Mouse (Mus musculus): ENCODE results near the gene Fgd2. TPM values are rescaled to one million over a fixed set of nuclear protein-coding genes. Genes with fewer than 3 reads are reported as not detected.

The Fgd2 gene
- polyA plus RNA-seq, 1 experiment from 2014 or later, result 12.0 TPM

- ATAC-seq (replicated peaks; ENCODE audit: low FRiP score), result peak; percentile 72
- Histone ChIP-seq H3K36me3 (no peaks in the 10 kb centered on the region), H3K9ac (no peak overlapping the region), H3K4me1 (peaks cover 52% of the 10 kb centered on the region), H3K4me2 (peak overlapping the region; percentile 54), H3K9me3 (replicated peaks) (no peaks in the 10 kb centered on the region), H3K27ac (no peak overlapping the region), H3K4me3 (replicated peaks) (peak overlapping the region; percentile 24), H3K27me3 (peaks cover 46% of the 10 kb centered on the region)
- WGBS, result 19% methylated on average over 18 of the region's 18 CpGs
Observed at GRCm38 (mm10) chr17:29322603-29322962, 38.1 kb upstream of the Fgd2 start.

GRCm38 (mm10) chr17:29323625-29324024, 37.1 kb upstream of the Fgd2 start:
- Histone ChIP-seq H3K36me3 (no peaks in the 10 kb centered on the region), H3K9ac (no peak overlapping the region), H3K4me2 (no peak overlapping the region), H3K27me3 (peaks cover 50% of the 10 kb centered on the region), H3K4me3 (replicated peaks) (no peak overlapping the region), H3K27ac (no peak overlapping the region), H3K9me3 (replicated peaks) (no peaks in the 10 kb centered on the region), H3K4me1 (peaks cover 51% of the 10 kb centered on the region)
- no peak for ATAC-seq (replicated peaks; ENCODE audit: low FRiP score)
- 88% methylated on average over 3 of the region's 3 CpGs for WGBS

- WGBS, result 64% methylated on average over 13 of the region's 13 CpGs
- 0 out of 2 replicates have a peak overlapping the region, but pooled peaks have one; percentile 58 for H3K4me2 ChIP-seq
Observed at GRCm38 (mm10) chr17:29325831-29326230, 34.9 kb upstream of the Fgd2 start.

GRCm38 (mm10) chr17:29326531-29327529, 33.9 kb upstream of the Fgd2 start:
- ATAC-seq (replicated peaks; ENCODE audit: low FRiP score), result no peak
- H3K9me3 ChIP-seq (replicated peaks), result no peaks in the 10 kb centered on the region
- H3K9ac ChIP-seq, result peak overlapping the region; percentile 37; the same call in 1 of the 2 replicates
- peak overlapping the region; percentile 32 for H3K4me3 ChIP-seq (replicated peaks)
- H3K27ac ChIP-seq, result no peak overlapping the region
- H3K4me1 ChIP-seq, result peaks cover 43% of the 10 kb centered on the region
- H3K4me2 ChIP-seq, result peak overlapping the region; percentile 58
- H3K27me3 ChIP-seq, result peaks cover 34% of the 10 kb centered on the region
- peaks cover 20% of the 10 kb centered on the region for H3K36me3 ChIP-seq
- 19% methylated on average over 52 of the region's 52 CpGs for WGBS

More at GRCm38 (mm10) chr17:29325831-29326230, 34.9 kb upstream of the Fgd2 start:
- H3K9ac ChIP-seq, result no peak overlapping the region
- H3K27me3 ChIP-seq, result peaks cover 44% of the 10 kb centered on the region
- no peak overlapping the region for H3K27ac ChIP-seq
- no peaks in the 10 kb centered on the region for H3K9me3 ChIP-seq (replicated peaks)
- H3K4me1 ChIP-seq, result peaks cover 38% of the 10 kb centered on the region
- peaks cover 11% of the 10 kb centered on the region for H3K36me3 ChIP-seq
- ATAC-seq (replicated peaks; ENCODE audit: low FRiP score), result no peak
- H3K4me3 ChIP-seq (replicated peaks), result 0 out of 2 replicates have a peak overlapping the region, but pooled peaks have one; percentile 32

- 84% methylated on average over 9 of the region's 9 CpGs for WGBS
- Histone ChIP-seq H3K4me1 (peaks cover 34% of the 10 kb centered on the region), H3K36me3 (peaks cover 29% of the 10 kb centered on the region), H3K9me3 (replicated peaks) (no peaks in the 10 kb centered on the region), H3K27ac (no peak overlapping the region), H3K4me3 (replicated peaks) (no peak overlapping the region), H3K4me2 (no peak overlapping the region), H3K9ac (no peak overlapping the region), H3K27me3 (peaks cover 25% of the 10 kb centered on the region)
- no peak for ATAC-seq (replicated peaks; ENCODE audit: low FRiP score)
Observed at GRCm38 (mm10) chr17:29327691-29328090, 33.0 kb upstream of the Fgd2 start.

- Histone ChIP-seq H3K4me2 (no peak overlapping the region), H3K4me1 (peaks cover 29% of the 10 kb centered on the region), H3K4me3 (replicated peaks) (no peak overlapping the region), H3K27me3 (peaks cover 22% of the 10 kb centered on the region; the same call in 1 of the 2 replicates), H3K27ac (no peak overlapping the region), H3K36me3 (peaks cover 50% of the 10 kb centered on the region), H3K9me3 (replicated peaks) (no peaks in the 10 kb centered on the region), H3K9ac (no peak overlapping the region)
- WGBS, result 86% methylated on average over 3 of the region's 3 CpGs
- ATAC-seq (replicated peaks; ENCODE audit: low FRiP score), result no peak
Observed at GRCm38 (mm10) chr17:29330221-29330620, 30.5 kb upstream of the Fgd2 start.

GRCm38 (mm10) chr17:29330671-29331410, 29.9 kb upstream of the Fgd2 start:
- peak overlapping the region; percentile 66 for H3K27ac ChIP-seq
- peaks cover 56% of the 10 kb centered on the region for H3K36me3 ChIP-seq

GRCm38 (mm10) chr17:29332186-29332685, 28.5 kb upstream of the Fgd2 start:
- H3K27ac ChIP-seq, result no peak overlapping the region
- no peak overlapping the region for H3K9ac ChIP-seq
- peaks cover 13% of the 10 kb centered on the region for H3K4me1 ChIP-seq
- peaks cover 70% of the 10 kb centered on the region for H3K36me3 ChIP-seq
- 0 out of 2 replicates have a peak, but pooled peaks cover 7% of the 10 kb centered on the region for H3K27me3 ChIP-seq
- H3K4me3 ChIP-seq (replicated peaks), result no peak overlapping the region
- ATAC-seq (replicated peaks; ENCODE audit: low FRiP score), result no peak; the same call in 1 of the 2 replicates
- no peaks in the 10 kb centered on the region for H3K9me3 ChIP-seq (replicated peaks)
- H3K4me2 ChIP-seq, result no peak overlapping the region
- 81% methylated on average over 4 of the region's 4 CpGs for WGBS

More at GRCm38 (mm10) chr17:29330671-29331410, 29.9 kb upstream of the Fgd2 start:
- peak; percentile 41; the same call in 1 of the 2 replicates for ATAC-seq (replicated peaks; ENCODE audit: low FRiP score)
- WGBS, result 35% methylated on average over 5 of the region's 5 CpGs
- Histone ChIP-seq H3K9ac (no peak overlapping the region), H3K4me2 (no peak overlapping the region), H3K4me3 (replicated peaks) (no peak overlapping the region), H3K27me3 (peaks cover 19% of the 10 kb centered on the region; the same call in 1 of the 2 replicates), H3K4me1 (peaks cover 27% of the 10 kb centered on the region), H3K9me3 (replicated peaks) (no peaks in the 10 kb centered on the region)

GRCm38 (mm10) chr17:29336266-29336990, 24.3 kb upstream of the Fgd2 start:
- H3K9ac ChIP-seq, result no peak overlapping the region
- H3K27me3 ChIP-seq, result no peaks in the 10 kb centered on the region
- H3K4me2 ChIP-seq, result no peak overlapping the region
- no peak for ATAC-seq (replicated peaks; ENCODE audit: low FRiP score)
- H3K9me3 ChIP-seq (replicated peaks), result no peaks in the 10 kb centered on the region
- peaks cover 31% of the 10 kb centered on the region for H3K4me1 ChIP-seq
- peaks cover 89% of the 10 kb centered on the region for H3K36me3 ChIP-seq
- WGBS, result 91% methylated on average over 19 of the region's 19 CpGs
- H3K27ac ChIP-seq, result no peak overlapping the region
- H3K4me3 ChIP-seq (replicated peaks), result no peak overlapping the region

- Histone ChIP-seq H3K4me1 (peaks cover 45% of the 10 kb centered on the region), H3K9me3 (replicated peaks) (no peaks in the 10 kb centered on the region), H3K4me2 (no peak overlapping the region), H3K27ac (peak overlapping the region; percentile 71; the same call in 1 of the 2 replicates), H3K27me3 (no peaks in the 10 kb centered on the region), H3K4me3 (replicated peaks) (no peak overlapping the region), H3K36me3 (peaks cover 77% of the 10 kb centered on the region), H3K9ac (no peak overlapping the region)
- ATAC-seq (replicated peaks; ENCODE audit: low FRiP score), result no peak
- 91% methylated on average over 9 of the region's 9 CpGs for WGBS
Observed at GRCm38 (mm10) chr17:29337979-29338823, 22.5 kb upstream of the Fgd2 start.

Measured in kidney, embryonic 15.5 days (tissue).